Mouse (Mus musculus): ENCODE measurements around the gene Amd1. TPM values are rescaled to one million over a fixed set of nuclear protein-coding genes. Genes with fewer than 3 reads are reported as not detected.

Amd1 gene
- polyA plus RNA-seq, 1 experiment: 34.0 TPM

DNA sequence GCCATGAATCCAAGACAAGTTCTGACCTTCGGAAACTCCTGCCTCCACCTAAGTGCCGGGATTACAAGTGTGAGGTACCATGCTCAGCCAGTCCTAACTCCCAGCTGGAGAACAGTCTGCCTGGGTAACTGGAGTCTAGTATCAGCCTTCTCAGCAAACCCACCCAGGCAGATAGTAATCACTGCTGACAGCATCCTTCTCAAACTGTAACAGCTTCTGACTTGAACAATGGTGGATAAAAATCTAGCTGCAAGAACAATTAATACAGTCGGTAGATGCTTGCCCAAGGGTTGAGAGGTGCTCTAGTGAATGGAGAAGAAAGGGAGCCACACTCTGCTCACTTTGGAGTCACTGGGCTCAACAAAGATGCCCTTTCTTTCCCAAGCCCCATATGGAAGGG is 30.8 kb downstream of the Amd1 start:
- no peak for TF ChIP-seq POLR2A (IDR thresholded peaks at IDR 0.05; ENCODE audit: insufficient read length, low read depth)
- TF ChIP-seq MYOD1 (IDR thresholded peaks at IDR 0.05; ENCODE audit: control insufficient read depth in 1 of 3, insufficient read length in 2 of 3, low read depth in 2 of 3): no peak
- TF ChIP-seq SRF (IDR thresholded peaks at IDR 0.05; ENCODE audit: control insufficient read depth, insufficient read length, low read depth): no peak
- TF ChIP-seq MYOG (IDR thresholded peaks at IDR 0.05; ENCODE audit: control insufficient read depth in 1 of 3, insufficient read depth in 1 of 3, insufficient read length in 2 of 3, low read depth in 2 of 3): no peak
- TF ChIP-seq E2F4 (IDR thresholded peaks at IDR 0.05; ENCODE audit: insufficient read depth): no peak
- no peak for TF ChIP-seq REST (IDR thresholded peaks at IDR 0.05; ENCODE audit: insufficient read depth, insufficient read length)
- no peak for TF ChIP-seq TCF12 (IDR thresholded peaks at IDR 0.05; ENCODE audit: insufficient read depth, poor library complexity, severe bottlenecking)
- TF ChIP-seq MAX (IDR thresholded peaks at IDR 0.05; ENCODE audit: low read depth): no peak
- TF ChIP-seq USF1 (IDR thresholded peaks at IDR 0.05; ENCODE audit: low read depth): no peak
- no peak for TF ChIP-seq TCF3 (IDR thresholded peaks at IDR 0.05; ENCODE audit: insufficient read length, low read depth)
- TF ChIP-seq CEBPB (IDR thresholded peaks at IDR 0.05; ENCODE audit: insufficient read depth, poor library complexity, severe bottlenecking): no peak
- Histone ChIP-seq H3K79me2 (ENCODE audit: control insufficient read depth, insufficient read depth) (no peaks in the 10 kb centered on the region), H3K36me3 (ENCODE audit: control insufficient read depth, insufficient read depth) (no peaks in the 10 kb centered on the region), H3K27me3 (ENCODE audit: control insufficient read depth, insufficient read depth, insufficient read length) (no peaks in the 10 kb centered on the region), H3ac (ENCODE audit: control insufficient read depth, insufficient read length) (no peak overlapping the region), H3K4me2 (ENCODE audit: low read depth) (no peak overlapping the region), H3K4me3 (no peak overlapping the region)

DNA sequence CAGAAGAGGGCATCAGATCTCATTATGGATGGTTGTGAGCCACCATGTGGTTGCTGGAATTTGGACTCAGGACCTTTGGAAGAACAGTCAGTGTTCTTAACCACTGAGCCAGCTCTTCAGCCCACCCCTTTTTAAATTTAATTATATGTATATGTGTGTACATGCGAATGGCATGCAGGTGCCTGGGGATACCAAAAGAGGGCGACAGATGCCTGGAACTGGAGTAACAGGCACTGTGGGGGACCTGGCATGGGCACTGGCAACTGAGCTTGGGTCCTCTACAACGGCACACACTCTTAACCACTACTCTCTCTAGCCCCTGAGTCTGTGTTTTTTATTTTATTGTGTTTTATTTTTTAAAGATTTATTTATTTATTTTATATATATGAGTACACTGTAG is 37.1 kb downstream of the Amd1 start:
- H3K36me3 ChIP-seq (ENCODE audit: control insufficient read depth, insufficient read depth): no peaks in the 10 kb centered on the region

DNA sequence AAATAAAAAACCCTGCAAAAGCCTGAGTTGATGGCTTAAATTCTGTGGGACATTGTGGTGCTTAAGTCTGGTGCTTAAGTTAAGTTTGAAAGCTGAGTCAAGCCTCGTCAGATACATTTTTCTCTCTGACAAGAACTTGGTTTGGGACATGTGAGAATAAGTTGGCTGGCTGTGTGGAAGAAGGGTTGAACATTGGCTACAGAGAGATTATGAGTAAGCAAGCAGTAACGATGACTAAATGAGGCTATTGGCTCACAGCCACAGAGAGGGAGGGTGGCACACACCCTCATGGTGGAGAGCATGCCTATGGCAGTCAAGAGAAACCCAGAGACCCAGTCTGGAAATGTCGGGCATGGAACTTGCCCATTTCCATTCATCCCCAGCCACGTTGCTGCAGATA is 38.3 kb downstream of the Amd1 start:
- Histone ChIP-seq H3K27me3 (ENCODE audit: control insufficient read depth, insufficient read depth, insufficient read length) (no peaks in the 10 kb centered on the region), H3ac (ENCODE audit: control insufficient read depth, insufficient read length) (no peak overlapping the region), H3K36me3 (ENCODE audit: control insufficient read depth, insufficient read depth) (no peaks in the 10 kb centered on the region), H3K79me2 (ENCODE audit: control insufficient read depth, insufficient read depth) (no peaks in the 10 kb centered on the region), H3K4me2 (ENCODE audit: low read depth) (peak overlapping the region; percentile 73), H3K4me3 (no peak overlapping the region)
- TF ChIP-seq USF1 (IDR thresholded peaks at IDR 0.05; ENCODE audit: low read depth): peak; percentile 1
- peak; percentile 30 for TF ChIP-seq MAX (IDR thresholded peaks at IDR 0.05; ENCODE audit: low read depth)
- TF ChIP-seq TCF3 (IDR thresholded peaks at IDR 0.05; ENCODE audit: insufficient read length, low read depth): no peak

More for the DNA sequence above, 37.1 kb downstream of the Amd1 start:
- Histone ChIP-seq H3K4me3 (no peak overlapping the region), H3ac (ENCODE audit: control insufficient read depth, insufficient read length) (no peak overlapping the region), H3K79me2 (ENCODE audit: control insufficient read depth, insufficient read depth) (no peaks in the 10 kb centered on the region), H3K4me2 (ENCODE audit: low read depth) (no peak overlapping the region), H3K27me3 (ENCODE audit: control insufficient read depth, insufficient read depth, insufficient read length) (no peaks in the 10 kb centered on the region)
- TF ChIP-seq MAX (IDR thresholded peaks at IDR 0.05; ENCODE audit: low read depth): no peak
- TF ChIP-seq E2F4 (IDR thresholded peaks at IDR 0.05; ENCODE audit: insufficient read depth): no peak
- no peak for TF ChIP-seq REST (IDR thresholded peaks at IDR 0.05; ENCODE audit: insufficient read depth, insufficient read length)
- TF ChIP-seq TCF12 (IDR thresholded peaks at IDR 0.05; ENCODE audit: insufficient read depth, poor library complexity, severe bottlenecking): no peak
- no peak for TF ChIP-seq TCF3 (IDR thresholded peaks at IDR 0.05; ENCODE audit: insufficient read length, low read depth)

DNA sequence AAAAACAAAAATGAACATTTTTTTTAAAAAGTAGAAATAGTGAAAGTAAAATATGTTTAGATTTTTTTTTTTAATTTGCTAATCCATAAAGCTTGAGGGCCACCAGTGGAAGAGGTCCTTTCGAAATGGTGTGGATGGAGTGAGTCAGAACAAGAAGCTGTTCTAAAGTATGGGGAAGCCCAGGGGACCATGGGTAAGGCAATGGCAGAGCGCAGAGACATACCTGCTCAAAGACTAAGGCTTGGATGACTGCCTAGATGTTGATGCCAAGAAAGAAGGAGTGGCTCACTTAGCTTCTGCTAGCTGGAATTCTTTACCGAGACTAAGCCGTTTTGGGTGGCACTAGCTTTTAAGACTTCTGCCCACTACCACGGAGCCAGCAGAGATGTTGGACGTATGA is 39.8 kb downstream of the Amd1 start:
- Histone ChIP-seq H3K36me3 (ENCODE audit: control insufficient read depth, insufficient read depth) (no peaks in the 10 kb centered on the region), H3K4me2 (ENCODE audit: low read depth) (no peak overlapping the region), H3K27me3 (ENCODE audit: control insufficient read depth, insufficient read depth, insufficient read length) (no peaks in the 10 kb centered on the region), H3K79me2 (ENCODE audit: control insufficient read depth, insufficient read depth) (no peaks in the 10 kb centered on the region), H3K4me3 (no peak overlapping the region), H3ac (ENCODE audit: control insufficient read depth, insufficient read length) (no peak overlapping the region)
- no peak for TF ChIP-seq CEBPB (IDR thresholded peaks at IDR 0.05; ENCODE audit: insufficient read depth, poor library complexity, severe bottlenecking)
- TF ChIP-seq POLR2AphosphoS2 (IDR thresholded peaks at IDR 0.05; ENCODE audit: insufficient read length, low read depth): no peak
- TF ChIP-seq MYOG (IDR thresholded peaks at IDR 0.05; ENCODE audit: control insufficient read depth in 1 of 3, insufficient read depth in 1 of 3, insufficient read length in 2 of 3, low read depth in 2 of 3): no peak
- TF ChIP-seq POLR2A (IDR thresholded peaks at IDR 0.05; ENCODE audit: insufficient read length, low read depth): no peak
- no peak for TF ChIP-seq SRF (IDR thresholded peaks at IDR 0.05; ENCODE audit: control insufficient read depth, insufficient read length, low read depth)
- TF ChIP-seq E2F4 (IDR thresholded peaks at IDR 0.05; ENCODE audit: insufficient read depth): no peak

DNA sequence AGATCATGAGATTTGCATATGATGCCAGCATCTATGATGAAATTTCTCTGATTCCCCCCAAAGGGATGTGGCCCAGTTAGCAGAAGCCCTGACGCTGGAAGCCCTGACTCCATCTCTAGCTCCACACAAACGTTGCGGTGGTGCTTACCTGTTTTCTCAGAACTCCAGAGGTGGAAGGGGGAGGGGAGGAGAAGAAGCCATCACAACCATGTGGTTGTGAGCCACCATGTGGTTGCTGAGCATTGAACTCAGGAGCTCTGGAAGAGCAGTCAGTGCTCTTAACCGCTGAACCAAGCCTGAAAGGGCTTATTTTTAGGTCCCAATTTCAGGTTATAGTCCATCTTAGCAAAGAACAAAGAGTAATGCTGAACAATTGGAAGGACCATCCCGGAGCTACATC is 41.7 kb downstream of the Amd1 start:
- Histone ChIP-seq H3ac (ENCODE audit: control insufficient read depth, insufficient read length) (no peak overlapping the region), H3K4me3 (no peak overlapping the region), H3K27me3 (ENCODE audit: control insufficient read depth, insufficient read depth, insufficient read length) (no peaks in the 10 kb centered on the region), H3K79me2 (ENCODE audit: control insufficient read depth, insufficient read depth) (no peaks in the 10 kb centered on the region), H3K4me2 (ENCODE audit: low read depth) (no peak overlapping the region), H3K36me3 (ENCODE audit: control insufficient read depth, insufficient read depth) (no peaks in the 10 kb centered on the region)
- TF ChIP-seq POLR2A (IDR thresholded peaks at IDR 0.05; ENCODE audit: insufficient read length, low read depth) (no peak), MAX (IDR thresholded peaks at IDR 0.05; ENCODE audit: low read depth) (no peak), MYOD1 (IDR thresholded peaks at IDR 0.05; ENCODE audit: control insufficient read depth in 1 of 3, insufficient read length in 2 of 3, low read depth in 2 of 3) (no peak), REST (IDR thresholded peaks at IDR 0.05; ENCODE audit: insufficient read depth, insufficient read length) (no peak), CEBPB (IDR thresholded peaks at IDR 0.05; ENCODE audit: insufficient read depth, poor library complexity, severe bottlenecking) (no peak), TCF3 (IDR thresholded peaks at IDR 0.05; ENCODE audit: insufficient read length, low read depth) (no peak), MYOG (IDR thresholded peaks at IDR 0.05; ENCODE audit: control insufficient read depth in 1 of 3, insufficient read depth in 1 of 3, insufficient read length in 2 of 3, low read depth in 2 of 3) (no peak), E2F4 (IDR thresholded peaks at IDR 0.05; ENCODE audit: insufficient read depth) (no peak), SRF (IDR thresholded peaks at IDR 0.05; ENCODE audit: control insufficient read depth, insufficient read length, low read depth) (no peak), TCF12 (IDR thresholded peaks at IDR 0.05; ENCODE audit: insufficient read depth, poor library complexity, severe bottlenecking) (no peak), USF1 (IDR thresholded peaks at IDR 0.05; ENCODE audit: low read depth) (no peak), POLR2AphosphoS2 (IDR thresholded peaks at IDR 0.05; ENCODE audit: insufficient read length, low read depth) (no peak)
